Mouse (Mus musculus): ENCODE measurements around the gene Tdrkh. TPM values are rescaled to one million over a fixed set of nuclear protein-coding genes. Genes with fewer than 3 reads are reported as not detected.
A peak's percentile ranks its signal among the peaks of the same experiment; 100 is the strongest.

Tdrkh gene
- polyA plus RNA-seq, 1 experiment from 2014 or later, result 5.6 TPM

GRCm38 (mm10) chr3:94369709-94370108, 43.4 kb upstream of the Tdrkh start:
- peaks cover 8% of the 10 kb centered on the region; the same call in 1 of the 2 replicates for H3K4me1 ChIP-seq (replicated peaks; ENCODE audit: control insufficient read depth, insufficient read depth, low read length)
- H3K27ac ChIP-seq (ENCODE audit: low read depth, low read length), result no peak overlapping the region
- no peak for ATAC-seq
- no peak for TF ChIP-seq CTCF (IDR thresholded peaks at IDR 0.05; ENCODE audit: low read depth)
- H3K27me3 ChIP-seq (replicated peaks; ENCODE audit: control insufficient read depth, insufficient read depth, low read length), result no peaks in the 10 kb centered on the region
- no peaks in the 10 kb centered on the region for H3K36me3 ChIP-seq (ENCODE audit: control insufficient read depth, insufficient read depth)
- no peak overlapping the region for H3K4me3 ChIP-seq (ENCODE audit: low read depth, low read length)
- no peak overlapping the region for H3K4me2 ChIP-seq (replicated peaks; ENCODE audit: low read depth)
- 25% methylated on average over 2 of the region's 2 CpGs for WGBS
- H3K9ac ChIP-seq (ENCODE audit: low read depth, low read length), result no peak overlapping the region
- no peaks in the 10 kb centered on the region for H3K9me3 ChIP-seq (ENCODE audit: control insufficient read depth)

DNA sequence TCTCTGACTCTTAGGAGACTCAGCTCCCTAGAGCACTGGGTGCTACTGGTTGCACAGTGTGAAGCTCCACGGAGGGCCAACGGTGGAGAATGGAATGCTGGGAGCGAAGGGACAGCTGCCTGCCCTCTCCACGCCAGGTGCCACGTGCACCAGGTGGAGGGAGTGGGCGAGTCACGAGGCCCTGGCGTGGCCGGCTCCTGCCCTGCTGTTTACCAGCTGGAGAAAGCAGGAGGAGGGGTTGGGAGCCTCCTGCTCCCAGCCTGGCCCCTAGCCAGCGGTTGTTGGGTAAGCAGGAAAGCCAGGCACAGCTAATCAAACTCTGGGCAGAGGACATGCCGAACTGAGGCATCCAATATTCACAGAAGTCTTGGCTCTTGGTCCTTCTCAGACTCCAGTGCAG, 41.4 kb upstream of the Tdrkh start:
- H3K9me3 ChIP-seq (ENCODE audit: control insufficient read depth), result no peaks in the 10 kb centered on the region
- H3K4me1 ChIP-seq (replicated peaks; ENCODE audit: control insufficient read depth, insufficient read depth, low read length), result peaks cover 11% of the 10 kb centered on the region; the same call in 1 of the 2 replicates
- H3K4me3 ChIP-seq (ENCODE audit: low read depth, low read length), result no peak overlapping the region
- H3K36me3 ChIP-seq (ENCODE audit: control insufficient read depth, insufficient read depth), result peaks cover 4% of the 10 kb centered on the region; the same call in 1 of the 2 replicates
- no peak for TF ChIP-seq CTCF (IDR thresholded peaks at IDR 0.05; ENCODE audit: low read depth)
- H3K9ac ChIP-seq (ENCODE audit: low read depth, low read length), result no peak overlapping the region
- H3K4me2 ChIP-seq (replicated peaks; ENCODE audit: low read depth), result peak overlapping the region; percentile 71
- peak; percentile 79 for ATAC-seq
- H3K27ac ChIP-seq (ENCODE audit: low read depth, low read length), result peak overlapping the region; percentile 5; the same call in 1 of the 2 replicates
- H3K27me3 ChIP-seq (replicated peaks; ENCODE audit: control insufficient read depth, insufficient read depth, low read length), result no peaks in the 10 kb centered on the region
- WGBS, result 3% methylated on average over 11 of the region's 11 CpGs

GRCm38 (mm10) chr3:94372038-94372437, 41.0 kb upstream of the Tdrkh start:
- H3K4me2 ChIP-seq (replicated peaks; ENCODE audit: low read depth), result peak overlapping the region; percentile 71
- WGBS, result 8% methylated on average over 3 of the region's 3 CpGs
- H3K36me3 ChIP-seq (ENCODE audit: control insufficient read depth, insufficient read depth), result peaks cover 4% of the 10 kb centered on the region; the same call in 1 of the 2 replicates
- no peaks in the 10 kb centered on the region for H3K9me3 ChIP-seq (ENCODE audit: control insufficient read depth)
- no peak overlapping the region for H3K9ac ChIP-seq (ENCODE audit: low read depth, low read length)
- no peak overlapping the region; the same call in 1 of the 2 replicates for H3K27ac ChIP-seq (ENCODE audit: low read depth, low read length)
- no peak for ATAC-seq
- no peak overlapping the region for H3K4me3 ChIP-seq (ENCODE audit: low read depth, low read length)
- no peak for TF ChIP-seq CTCF (IDR thresholded peaks at IDR 0.05; ENCODE audit: low read depth)
- peaks cover 11% of the 10 kb centered on the region; the same call in 1 of the 2 replicates for H3K4me1 ChIP-seq (replicated peaks; ENCODE audit: control insufficient read depth, insufficient read depth, low read length)
- no peaks in the 10 kb centered on the region for H3K27me3 ChIP-seq (replicated peaks; ENCODE audit: control insufficient read depth, insufficient read depth, low read length)

DNA sequence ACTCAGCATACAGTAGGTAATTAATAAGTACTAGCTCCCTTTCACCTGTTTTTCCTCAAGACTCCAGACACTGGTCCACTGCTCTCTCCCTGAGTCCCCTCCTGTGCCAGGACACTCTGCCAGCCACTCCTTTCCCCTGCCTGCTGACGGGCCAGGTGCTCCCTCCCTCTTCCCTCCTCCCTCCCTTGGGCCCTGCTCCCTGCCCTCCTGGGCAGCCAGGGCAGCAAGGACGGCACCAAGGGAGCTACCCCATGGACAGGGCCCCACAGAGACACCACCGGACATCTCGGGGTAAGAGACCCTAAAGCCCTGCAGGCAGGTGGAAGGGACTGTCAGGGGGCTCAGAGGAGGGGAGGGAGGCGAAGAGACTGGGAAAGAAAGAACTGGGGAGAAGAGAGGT, 40.4 kb upstream of the Tdrkh start, which contains the start of gene Rorc:
TSS of gene Rorc (plus strand) at position 154 of the 400 bp plus-strand sequence.
- H3K27me3 ChIP-seq (replicated peaks; ENCODE audit: control insufficient read depth, insufficient read depth, low read length), result no peaks in the 10 kb centered on the region
- H3K9ac ChIP-seq (ENCODE audit: low read depth, low read length), result peak within 1 kb of the TSS; percentile 53
- peak within 1 kb of the TSS; percentile 71 for H3K4me2 ChIP-seq (replicated peaks; ENCODE audit: low read depth)
- H3K9me3 ChIP-seq (ENCODE audit: control insufficient read depth), result no peaks in the 10 kb centered on the region
- peaks cover 4% of the 10 kb centered on the region; the same call in 1 of the 2 replicates for H3K36me3 ChIP-seq (ENCODE audit: control insufficient read depth, insufficient read depth)
- no peak for TF ChIP-seq CTCF (IDR thresholded peaks at IDR 0.05; ENCODE audit: low read depth)
- WGBS, result 19% methylated on average over 5 of the region's 5 CpGs
- H3K4me3 ChIP-seq (ENCODE audit: low read depth, low read length), result peak within 1 kb of the TSS; percentile 53
- H3K4me1 ChIP-seq (replicated peaks; ENCODE audit: control insufficient read depth, insufficient read depth, low read length), result peaks cover 11% of the 10 kb centered on the region; the same call in 1 of the 2 replicates
- ATAC-seq, result peak; percentile 63
- peak within 1 kb of the TSS; percentile 77 for H3K27ac ChIP-seq (ENCODE audit: low read depth, low read length)

GRCm38 (mm10) chr3:94373090-94373489, 40.0 kb upstream of the Tdrkh start:
- Histone ChIP-seq H3K27ac (ENCODE audit: low read depth, low read length) (peak overlapping the region; percentile 77), H3K9ac (ENCODE audit: low read depth, low read length) (peak overlapping the region; percentile 53), H3K36me3 (ENCODE audit: control insufficient read depth, insufficient read depth) (peaks cover 6% of the 10 kb centered on the region; the same call in 1 of the 2 replicates), H3K27me3 (replicated peaks; ENCODE audit: control insufficient read depth, insufficient read depth, low read length) (no peaks in the 10 kb centered on the region), H3K4me3 (ENCODE audit: low read depth, low read length) (peak overlapping the region; percentile 53), H3K9me3 (ENCODE audit: control insufficient read depth) (no peaks in the 10 kb centered on the region), H3K4me1 (replicated peaks; ENCODE audit: control insufficient read depth, insufficient read depth, low read length) (peaks cover 11% of the 10 kb centered on the region; the same call in 1 of the 2 replicates), H3K4me2 (replicated peaks; ENCODE audit: low read depth) (peak overlapping the region; percentile 71)
- WGBS, result 5% methylated on average over 10 of the region's 10 CpGs
- peak; percentile 29; the same call in 1 of the 2 replicates for ATAC-seq
- TF ChIP-seq CTCF (IDR thresholded peaks at IDR 0.05; ENCODE audit: low read depth), result no peak

DNA sequence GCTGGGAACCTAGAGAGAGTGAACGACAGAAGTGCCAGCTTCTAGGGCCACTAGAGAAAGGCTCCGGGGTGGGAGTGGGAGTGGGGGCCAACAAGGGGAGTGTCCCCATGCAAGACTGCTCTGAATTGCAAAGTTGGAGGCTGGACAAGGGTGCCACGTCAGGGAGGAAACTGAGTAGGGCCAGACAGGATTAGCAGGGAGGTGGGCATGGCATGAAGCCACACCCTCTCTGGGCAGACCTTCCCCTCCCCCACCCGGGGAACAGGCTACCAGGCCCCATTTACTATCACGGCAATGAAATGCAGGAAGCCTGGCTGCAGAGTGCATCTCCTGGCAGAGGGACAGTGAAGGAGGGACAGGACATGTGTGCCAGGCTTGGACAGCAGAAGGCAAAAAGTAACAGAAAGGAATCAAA, 39.5 kb upstream of the Tdrkh start:
- H3K4me1 ChIP-seq (replicated peaks; ENCODE audit: control insufficient read depth, insufficient read depth, low read length), result peaks cover 11% of the 10 kb centered on the region; the same call in 1 of the 2 replicates
- H3K9ac ChIP-seq (ENCODE audit: low read depth, low read length), result peak overlapping the region; percentile 53
- H3K27ac ChIP-seq (ENCODE audit: low read depth, low read length), result peak overlapping the region; percentile 77
- peak overlapping the region; percentile 71 for H3K4me2 ChIP-seq (replicated peaks; ENCODE audit: low read depth)
- peaks cover 7% of the 10 kb centered on the region; the same call in 1 of the 2 replicates for H3K36me3 ChIP-seq (ENCODE audit: control insufficient read depth, insufficient read depth)
- no peaks in the 10 kb centered on the region for H3K9me3 ChIP-seq (ENCODE audit: control insufficient read depth)
- peak overlapping the region; percentile 53 for H3K4me3 ChIP-seq (ENCODE audit: low read depth, low read length)
- ATAC-seq, result peak; percentile 14
- TF ChIP-seq CTCF (IDR thresholded peaks at IDR 0.05; ENCODE audit: low read depth), result no peak
- 2% methylated on average over 5 of the region's 5 CpGs for WGBS
- H3K27me3 ChIP-seq (replicated peaks; ENCODE audit: control insufficient read depth, insufficient read depth, low read length), result no peaks in the 10 kb centered on the region

Data from intestine, postnatal 0 days (tissue).